Mouse (Mus musculus): ENCODE measurements around the gene Fpr1. TPM values are rescaled to one million over a fixed set of nuclear protein-coding genes. Genes with fewer than 3 reads are reported as not detected.
"Not testable (repeated sequence)": the region's sequence is repeated elsewhere in the genome, so short reads cannot be mapped to it uniquely, and the experiment has no call there.

The Fpr1 gene
- polyA plus RNA-seq, 1 experiment from 2014 or later: 0.39 TPM

GRCm38 (mm10) chr17:17855064-17855838, 28.5 kb downstream of the Fpr1 start, which contains the start of gene Has1:
Gene Has1, minus strand, starts transcription at chr17:17855205.
- ATAC-seq (ENCODE audit: low FRiP score, low TSS enrichment): peak; percentile 31; the same call in 1 of the 2 replicates
- H3K27me3 ChIP-seq (ENCODE audit: insufficient read depth, low read length): no peaks in the 10 kb centered on the region
- H3K4me1 ChIP-seq (ENCODE audit: insufficient read depth, low read length): no peaks in the 10 kb centered on the region
- WGBS: 30% methylated on average over 8 of the region's 8 CpGs
- no peaks in the 10 kb centered on the region for H3K36me3 ChIP-seq (ENCODE audit: insufficient read depth, low read length)
- H3K4me2 ChIP-seq (replicated peaks; ENCODE audit: low read depth, low read length): no peak within 1 kb of the TSS
- no peak within 1 kb of the TSS for H3K9ac ChIP-seq (replicated peaks; ENCODE audit: low read length)
- H3K4me3 ChIP-seq (ENCODE audit: low read length): no peak within 1 kb of the TSS
- H3K9me3 ChIP-seq (ENCODE audit: low read length): no peaks in the 10 kb centered on the region
- no peak within 1 kb of the TSS for H3K27ac ChIP-seq (ENCODE audit: low read length)

GRCm38 (mm10) chr17:17849906-17850712, 33.6 kb downstream of the Fpr1 start:
- peak; percentile 55 for ATAC-seq (ENCODE audit: low FRiP score, low TSS enrichment)
- H3K4me1 ChIP-seq (ENCODE audit: insufficient read depth, low read length): no peaks in the 10 kb centered on the region
- no peak overlapping the region for H3K27ac ChIP-seq (ENCODE audit: low read length)
- no peaks in the 10 kb centered on the region; the same call in 1 of the 2 replicates for H3K27me3 ChIP-seq (ENCODE audit: insufficient read depth, low read length)
- H3K9ac ChIP-seq (replicated peaks; ENCODE audit: low read length): no peak overlapping the region
- H3K4me2 ChIP-seq (replicated peaks; ENCODE audit: low read depth, low read length): peak overlapping the region; percentile 43
- H3K9me3 ChIP-seq (ENCODE audit: low read length): no peaks in the 10 kb centered on the region
- 0 out of 2 replicates have a peak, but pooled peaks cover 5% of the 10 kb centered on the region for H3K36me3 ChIP-seq (ENCODE audit: insufficient read depth, low read length)
- 20% methylated on average over 55 of the region's 55 CpGs for WGBS
- peak overlapping the region; percentile 17 for H3K4me3 ChIP-seq (ENCODE audit: low read length)

DNA sequence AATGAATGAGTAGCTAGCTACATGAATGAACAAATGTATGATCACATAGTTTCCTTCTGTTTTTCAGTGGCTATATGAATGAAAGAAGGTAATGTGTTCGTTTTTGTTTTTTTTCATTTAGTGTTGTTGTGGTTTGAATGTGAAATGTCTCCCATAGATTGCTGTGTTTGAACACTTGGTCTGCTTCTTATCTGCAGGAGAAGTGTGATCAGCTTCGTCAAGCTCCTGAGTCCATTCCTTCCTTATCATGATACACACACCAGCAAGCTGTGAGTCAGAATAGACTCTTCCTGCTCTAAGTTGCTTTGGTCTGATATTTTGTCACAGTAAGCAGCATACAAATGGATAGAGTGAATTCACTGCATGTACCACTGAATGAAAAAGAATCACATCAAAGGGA, 34.8 kb downstream of the Fpr1 start:
- WGBS: 84% methylated on average over 2 of the region's 2 CpGs

DNA sequence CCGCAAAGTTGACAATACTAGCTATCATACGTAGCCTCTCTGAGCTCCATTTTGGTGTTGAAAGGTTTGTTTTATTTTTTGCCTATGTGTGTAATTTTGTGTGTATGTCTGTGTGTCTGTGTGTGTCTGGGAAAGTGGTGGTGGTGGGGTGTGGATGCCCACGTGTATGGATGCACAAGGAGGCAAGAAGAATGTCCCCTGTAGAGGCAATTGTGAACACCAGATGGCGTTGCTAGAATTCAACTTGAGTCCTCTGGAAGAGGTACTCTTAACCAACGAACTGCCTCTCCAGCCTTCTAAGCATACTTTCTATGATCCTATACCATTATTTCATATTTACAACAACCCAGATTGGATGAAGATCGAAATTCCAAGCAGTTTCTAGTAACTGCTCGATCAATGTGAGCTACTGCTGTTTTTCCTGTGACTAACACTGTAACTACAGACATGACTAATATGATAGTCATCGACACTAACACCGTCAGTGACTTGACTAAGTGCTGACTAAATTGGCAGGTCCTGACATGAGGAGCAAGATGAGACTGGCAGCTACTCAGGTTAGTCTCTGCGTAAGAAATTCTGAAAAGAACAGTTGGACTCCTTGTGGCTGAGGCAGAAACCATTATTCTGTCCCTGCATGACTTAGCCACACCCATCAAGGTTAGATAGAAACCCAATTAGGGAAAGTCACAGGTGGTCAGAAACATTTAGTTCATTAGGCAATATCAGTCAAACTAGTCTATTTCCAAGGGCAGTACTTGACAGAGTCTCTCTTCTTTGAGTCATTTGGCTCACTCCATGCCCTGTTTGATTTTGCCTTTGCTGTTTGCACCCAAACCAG, 38.3 kb downstream of the Fpr1 start:
- H3K4me2 ChIP-seq (replicated peaks; ENCODE audit: low read depth, low read length): no peak overlapping the region
- H3K9me3 ChIP-seq (ENCODE audit: low read length): no peaks in the 10 kb centered on the region
- H3K27me3 ChIP-seq (ENCODE audit: insufficient read depth, low read length): no peaks in the 10 kb centered on the region; the same call in 1 of the 2 replicates
- ATAC-seq (ENCODE audit: low FRiP score, low TSS enrichment): no peak
- no peak overlapping the region for H3K27ac ChIP-seq (ENCODE audit: low read length)
- no peak overlapping the region for H3K4me3 ChIP-seq (ENCODE audit: low read length)
- 76% methylated on average over 10 of the region's 10 CpGs for WGBS
- peaks cover 15% of the 10 kb centered on the region for H3K36me3 ChIP-seq (ENCODE audit: insufficient read depth, low read length)
- H3K9ac ChIP-seq (replicated peaks; ENCODE audit: low read length): no peak overlapping the region
- no peaks in the 10 kb centered on the region for H3K4me1 ChIP-seq (ENCODE audit: insufficient read depth, low read length)

More for the DNA sequence above, 34.8 kb downstream of the Fpr1 start:
- Histone ChIP-seq H3K4me2 (replicated peaks; ENCODE audit: low read depth, low read length) (no peak overlapping the region), H3K27ac (ENCODE audit: low read length) (no peak overlapping the region), H3K27me3 (ENCODE audit: insufficient read depth, low read length) (no peaks in the 10 kb centered on the region; the same call in 1 of the 2 replicates), H3K4me1 (ENCODE audit: insufficient read depth, low read length) (no peaks in the 10 kb centered on the region), H3K9ac (replicated peaks; ENCODE audit: low read length) (no peak overlapping the region), H3K9me3 (ENCODE audit: low read length) (no peaks in the 10 kb centered on the region), H3K36me3 (ENCODE audit: insufficient read depth, low read length) (0 out of 2 replicates have a peak, but pooled peaks cover 5% of the 10 kb centered on the region), H3K4me3 (ENCODE audit: low read length) (no peak overlapping the region)
- no peak for ATAC-seq (ENCODE audit: low FRiP score, low TSS enrichment)

DNA sequence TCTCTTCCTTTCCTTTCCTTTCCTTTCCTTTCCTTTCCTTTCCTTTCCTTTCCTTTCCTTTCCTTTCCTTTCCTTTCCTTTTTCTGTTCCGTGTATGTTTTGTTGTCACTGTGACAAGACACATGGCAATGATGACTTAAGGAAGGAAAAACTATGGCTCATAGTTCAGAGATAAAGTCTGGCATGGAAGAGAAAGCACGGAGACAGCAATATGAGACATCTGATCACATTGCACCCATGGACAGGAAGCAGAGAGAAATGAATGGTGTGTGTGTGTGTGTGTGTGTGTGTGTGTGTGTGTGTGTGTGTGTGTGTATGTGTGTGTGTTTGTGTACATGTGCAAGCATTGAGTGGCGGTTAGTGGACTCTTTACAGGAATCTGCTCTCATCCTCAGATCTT, 39.1 kb downstream of the Fpr1 start:
- H3K4me2 ChIP-seq (replicated peaks; ENCODE audit: low read depth, low read length); ATAC-seq (ENCODE audit: low FRiP score, low TSS enrichment); H3K4me1 ChIP-seq (ENCODE audit: insufficient read depth, low read length); H3K9ac ChIP-seq (replicated peaks; ENCODE audit: low read length); H3K4me3 ChIP-seq (ENCODE audit: low read length); H3K27ac ChIP-seq (ENCODE audit: low read length); H3K27me3 ChIP-seq (ENCODE audit: insufficient read depth, low read length); H3K9me3 ChIP-seq (ENCODE audit: low read length): not testable (repeated sequence)
- peaks cover 17% of the 10 kb centered on the region for H3K36me3 ChIP-seq (ENCODE audit: insufficient read depth, low read length)
- WGBS: 81% methylated on average over 3 of the region's 3 CpGs

DNA sequence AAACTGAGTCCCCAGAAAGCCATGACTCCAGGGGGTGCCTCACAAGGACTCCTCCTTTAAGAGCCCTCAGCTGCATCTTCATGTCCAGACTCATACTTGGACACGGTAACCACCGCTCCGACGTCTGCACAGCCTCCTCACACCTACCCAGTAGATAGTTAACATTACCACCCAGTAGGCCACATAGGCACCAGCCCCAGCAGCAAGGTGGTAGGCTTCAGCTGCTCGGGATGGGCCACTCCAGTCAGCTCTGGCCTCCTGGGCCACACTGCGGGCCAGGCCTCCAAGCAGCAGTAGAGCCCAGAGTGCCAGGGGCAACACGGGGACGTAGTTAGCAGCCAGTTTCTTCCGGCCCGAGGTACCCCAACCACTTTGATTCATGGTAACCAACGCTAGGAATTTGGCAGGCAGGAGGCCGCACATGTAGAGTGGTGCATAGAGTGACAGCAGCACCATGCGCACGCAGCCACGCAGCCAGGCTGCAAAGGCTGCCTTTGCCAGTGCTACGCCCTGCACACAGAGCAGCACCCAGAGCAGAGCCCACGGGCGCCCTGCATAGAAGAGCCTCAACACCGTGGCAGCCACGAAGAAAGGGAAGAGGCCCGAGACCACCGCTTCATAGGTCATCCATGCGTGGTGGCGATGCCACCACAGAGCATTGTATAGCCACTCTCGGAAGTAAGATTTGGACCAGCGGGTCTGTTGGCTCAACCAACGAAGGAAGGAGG, 40.0 kb downstream of the Fpr1 start:
- Histone ChIP-seq H3K4me1 (ENCODE audit: insufficient read depth, low read length) (peaks cover 3% of the 10 kb centered on the region; the same call in 1 of the 2 replicates), H3K9me3 (ENCODE audit: low read length) (no peaks in the 10 kb centered on the region), H3K9ac (replicated peaks; ENCODE audit: low read length) (no peak overlapping the region), H3K4me3 (ENCODE audit: low read length) (no peak overlapping the region), H3K27me3 (ENCODE audit: insufficient read depth, low read length) (no peaks in the 10 kb centered on the region), H3K27ac (ENCODE audit: low read length) (no peak overlapping the region), H3K4me2 (replicated peaks; ENCODE audit: low read depth, low read length) (no peak overlapping the region), H3K36me3 (ENCODE audit: insufficient read depth, low read length) (peaks cover 17% of the 10 kb centered on the region)
- WGBS: 70% methylated on average over 27 of the region's 27 CpGs
- ATAC-seq (ENCODE audit: low FRiP score, low TSS enrichment): peak; percentile 67

GRCm38 (mm10) chr17:17840796-17841195, 42.9 kb downstream of the Fpr1 start:
- no peak overlapping the region for H3K27ac ChIP-seq (ENCODE audit: low read length)
- peaks cover 22% of the 10 kb centered on the region for H3K4me1 ChIP-seq (ENCODE audit: insufficient read depth, low read length)
- no peaks in the 10 kb centered on the region for H3K27me3 ChIP-seq (ENCODE audit: insufficient read depth, low read length)
- peaks cover 22% of the 10 kb centered on the region for H3K36me3 ChIP-seq (ENCODE audit: insufficient read depth, low read length)
- no peak for ATAC-seq (ENCODE audit: low FRiP score, low TSS enrichment)
- no peak overlapping the region for H3K4me3 ChIP-seq (ENCODE audit: low read length)
- H3K4me2 ChIP-seq (replicated peaks; ENCODE audit: low read depth, low read length): no peak overlapping the region
- H3K9ac ChIP-seq (replicated peaks; ENCODE audit: low read length): no peak overlapping the region
- H3K9me3 ChIP-seq (ENCODE audit: low read length): no peaks in the 10 kb centered on the region
- 87% methylated on average over 7 of the region's 7 CpGs for WGBS

DNA sequence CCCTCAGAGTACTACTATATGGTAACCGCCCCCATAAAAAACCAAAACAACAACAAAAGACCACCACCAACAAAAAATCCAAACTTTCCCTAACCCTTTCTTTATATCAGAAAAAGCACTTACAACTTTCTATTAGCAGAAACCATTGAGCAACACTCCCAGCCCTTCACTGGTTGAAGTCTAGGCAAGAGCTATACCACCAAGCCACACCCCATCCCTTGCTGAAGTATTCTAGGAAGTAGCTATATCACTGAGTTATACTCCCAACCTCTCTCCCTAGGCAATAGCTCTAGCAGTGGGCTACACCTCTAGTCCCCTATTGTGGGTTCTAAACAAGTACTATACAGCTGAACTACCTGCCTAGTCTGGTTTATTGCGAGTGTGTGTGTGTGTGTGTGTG, 44.5 kb downstream of the Fpr1 start:
- Histone ChIP-seq H3K36me3 (ENCODE audit: insufficient read depth, low read length) (peaks cover 22% of the 10 kb centered on the region), H3K27me3 (ENCODE audit: insufficient read depth, low read length) (no peaks in the 10 kb centered on the region)

More for the DNA sequence above, 44.5 kb downstream of the Fpr1 start:
- Histone ChIP-seq H3K4me3 (ENCODE audit: low read length) (no peak overlapping the region), H3K4me2 (replicated peaks; ENCODE audit: low read depth, low read length) (no peak overlapping the region), H3K9me3 (ENCODE audit: low read length) (no peaks in the 10 kb centered on the region), H3K9ac (replicated peaks; ENCODE audit: low read length) (no peak overlapping the region), H3K4me1 (ENCODE audit: insufficient read depth, low read length) (peaks cover 36% of the 10 kb centered on the region), H3K27ac (ENCODE audit: low read length) (no peak overlapping the region)
- no peak for ATAC-seq (ENCODE audit: low FRiP score, low TSS enrichment)
- 93% methylated on average over 2 of the region's 2 CpGs for WGBS

Data from kidney, embryonic 16.5 days (tissue).